Mouse (Mus musculus) mesoderm, embryonic 11.5 days (tissue): Measurements from ENCODE around the gene Stab2.

Source experiments
- DNase-seq: peaks from one replicate; pipeline ENCODE4 v3.0.0-alpha.2; 2012; ENCODE audit warnings: low read depth, low spot score

The Stab2 gene

DNA sequence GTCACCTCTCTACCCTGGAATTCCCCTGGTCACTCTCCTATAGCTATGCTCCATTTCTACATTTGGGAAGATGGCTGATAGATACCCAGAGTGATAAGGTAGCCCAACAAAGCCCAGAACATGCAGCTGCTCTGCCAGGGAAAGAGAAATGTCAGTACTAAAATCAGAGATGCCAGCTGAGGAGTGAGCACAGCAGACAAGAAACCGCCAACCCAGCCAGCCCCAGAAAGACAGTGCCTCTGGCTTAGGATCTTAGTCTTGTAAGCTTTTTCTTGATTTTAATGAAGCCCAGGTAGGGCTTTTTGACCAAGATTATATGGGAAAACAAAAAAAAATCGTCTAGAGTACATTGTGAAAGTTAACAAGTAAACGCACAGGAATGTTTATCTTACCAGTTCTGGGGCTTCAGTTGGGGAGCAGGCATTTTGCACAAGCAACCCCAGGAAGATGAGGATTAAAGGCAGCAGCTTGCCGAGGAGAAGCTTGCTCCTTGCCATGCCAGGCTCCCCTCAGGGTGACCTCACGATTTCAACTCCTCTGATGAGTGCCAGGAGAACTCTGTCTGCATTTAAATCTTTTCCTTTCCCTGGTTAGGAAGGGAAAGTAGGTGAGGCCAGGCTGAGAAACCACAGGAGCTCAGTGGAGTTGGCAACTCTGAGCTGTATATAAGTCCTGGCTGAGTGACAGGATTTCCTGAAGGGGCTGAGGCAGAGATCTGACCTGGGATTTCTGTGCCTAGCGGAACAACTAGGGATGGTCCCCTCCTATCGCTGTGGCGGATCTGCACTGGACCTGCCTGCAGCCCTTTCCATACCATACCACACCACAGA is at the start of gene Stab2:
Stab2 (minus strand) TSS at position 641 of the 830 bp plus-strand sequence.
- DNase-seq: no peak

DNA sequence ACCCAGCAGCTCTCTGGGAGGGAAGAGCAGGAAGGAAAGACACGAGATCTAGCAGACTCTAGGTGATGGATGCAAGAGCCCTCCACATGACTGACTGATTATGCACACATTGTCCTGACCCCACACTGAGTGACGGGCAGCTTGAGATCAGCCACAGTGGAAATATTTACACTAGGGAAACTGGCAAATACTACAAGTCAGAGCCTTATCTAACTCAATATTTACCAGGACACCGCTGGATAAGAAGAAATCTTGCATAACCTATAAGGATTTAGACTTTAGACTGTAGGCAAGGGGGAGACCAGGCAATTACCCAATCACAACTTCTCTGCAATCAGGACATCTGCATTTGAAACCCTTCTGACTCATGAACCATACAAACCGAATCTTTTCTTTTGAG is 43.9 kb upstream of the Stab2 start:
- no peak for DNase-seq

DNA sequence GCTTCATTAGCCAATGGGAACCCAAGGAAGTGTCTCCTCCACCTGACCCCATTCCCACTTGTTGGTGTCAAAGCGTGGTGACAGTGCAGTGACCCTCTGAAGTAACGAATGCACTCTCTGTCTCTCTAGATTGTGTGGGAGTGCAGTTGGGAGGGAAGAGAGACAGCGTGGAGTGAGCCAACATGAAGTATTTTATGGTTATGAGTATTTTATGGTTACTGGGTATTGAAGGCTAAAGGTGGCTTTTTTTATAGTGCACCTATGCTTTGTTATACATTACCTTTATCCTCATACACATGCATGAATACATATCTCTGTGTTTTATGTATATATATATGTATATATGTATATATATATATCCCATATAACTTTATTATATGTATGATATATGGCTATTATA is 41.4 kb upstream of the Stab2 start:
- DNase-seq: no peak

DNA sequence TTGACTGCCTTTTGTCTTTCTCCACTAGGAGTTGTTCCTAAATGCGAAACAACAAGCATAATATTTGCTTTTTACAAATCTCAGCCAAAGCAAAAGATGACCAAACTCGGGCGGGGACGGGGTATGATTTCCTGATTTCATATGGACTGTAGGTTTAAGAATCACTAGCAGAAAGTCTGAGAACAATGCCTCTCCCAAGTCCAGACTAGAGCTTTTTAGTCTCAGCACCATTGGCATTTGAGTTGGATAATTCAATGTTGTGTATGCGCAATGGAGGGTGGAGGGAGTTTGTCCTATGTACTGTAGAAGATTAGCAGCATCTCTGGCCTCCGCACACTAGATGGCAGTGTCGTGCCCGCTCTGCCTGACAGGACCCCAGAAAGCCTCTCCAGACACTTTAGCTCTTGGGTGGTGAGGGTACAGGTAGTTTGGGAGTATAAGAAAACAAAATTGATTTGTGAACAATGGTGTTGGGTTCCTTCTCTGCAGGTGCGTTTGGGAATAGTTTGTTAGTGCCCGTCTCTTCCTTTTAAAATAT is 39.2 kb upstream of the Stab2 start:
- DNase-seq: peak; percentile 12

DNA sequence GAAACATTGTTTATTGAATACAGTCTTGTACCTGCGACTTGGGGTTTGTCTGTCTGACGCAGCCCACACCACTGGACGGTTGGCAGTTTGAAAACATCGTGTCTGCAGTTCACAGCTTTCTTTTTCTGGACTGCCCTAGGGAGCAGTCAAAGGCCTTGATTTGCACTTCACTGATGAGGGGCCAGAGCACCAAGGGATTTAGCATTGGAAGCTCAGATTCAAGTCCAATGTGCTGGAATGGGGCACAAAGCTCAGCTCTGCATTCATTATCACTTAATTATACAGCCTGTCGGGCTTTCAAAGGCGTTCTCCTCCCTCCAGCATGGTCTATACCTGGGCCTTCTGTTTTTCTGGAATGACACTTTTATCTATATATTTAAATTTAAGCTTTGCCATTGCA is 38.6 kb upstream of the Stab2 start:
- DNase-seq: peak; percentile 9

DNA sequence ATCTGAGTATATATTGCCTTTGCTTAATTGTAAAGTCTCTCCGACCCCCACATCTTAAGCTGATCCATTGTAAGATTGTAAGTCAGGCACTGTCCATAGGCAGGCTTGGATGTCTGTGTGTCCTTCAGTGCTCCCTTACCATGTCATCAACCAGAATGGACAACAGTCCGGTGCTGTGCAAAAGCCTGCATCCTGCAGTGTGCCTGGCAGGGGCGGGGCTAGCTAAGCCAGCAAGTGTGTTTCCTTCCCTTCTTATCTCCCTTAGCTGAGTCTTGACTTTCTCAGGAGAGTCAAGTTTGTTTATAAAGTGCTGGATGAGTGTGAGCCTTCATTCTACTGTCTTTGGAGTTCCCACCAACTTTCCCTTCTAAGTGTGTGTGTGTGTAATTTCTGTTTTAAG is 37.4 kb upstream of the Stab2 start:
- DNase-seq: no peak

DNA sequence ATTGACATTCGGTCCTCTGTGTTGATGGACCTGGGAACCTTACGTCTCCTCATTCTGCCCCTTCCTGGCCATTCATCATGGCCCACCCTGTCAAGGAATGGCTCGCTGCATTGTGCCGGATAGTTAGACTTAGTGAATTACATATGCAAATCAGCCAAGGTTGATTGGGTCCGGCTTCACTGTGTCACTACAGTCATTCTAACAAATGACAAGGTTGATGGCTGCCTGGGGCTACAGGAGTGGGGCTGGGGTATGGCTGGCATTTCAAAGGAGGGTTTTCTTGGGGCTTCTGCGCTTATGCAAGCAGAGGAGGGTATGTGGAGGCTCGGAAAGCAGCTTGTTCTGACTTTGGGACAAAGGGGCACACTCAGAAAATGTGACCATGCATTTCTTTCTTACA is 33.4 kb upstream of the Stab2 start:
- DNase-seq: no peak

DNA sequence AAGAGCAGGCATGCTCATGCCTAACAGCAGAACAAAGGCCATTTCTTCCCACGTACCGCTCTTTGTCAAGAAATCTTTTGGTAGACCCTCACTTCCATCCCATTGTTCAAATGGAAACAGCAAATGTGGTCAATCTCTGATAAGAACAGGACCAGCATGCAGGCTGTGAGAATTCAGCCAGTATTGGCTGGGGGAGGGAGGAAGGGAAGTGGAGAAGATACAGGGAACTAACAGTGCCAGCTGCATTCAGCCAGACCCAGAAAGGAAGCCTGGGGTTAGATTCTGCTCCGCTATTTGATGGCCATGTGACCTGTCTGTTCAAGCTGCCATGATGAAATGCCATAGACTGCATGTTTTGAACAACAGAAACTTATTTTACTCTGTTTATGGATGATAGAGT is 32.0 kb upstream of the Stab2 start:
- no peak for DNase-seq

DNA sequence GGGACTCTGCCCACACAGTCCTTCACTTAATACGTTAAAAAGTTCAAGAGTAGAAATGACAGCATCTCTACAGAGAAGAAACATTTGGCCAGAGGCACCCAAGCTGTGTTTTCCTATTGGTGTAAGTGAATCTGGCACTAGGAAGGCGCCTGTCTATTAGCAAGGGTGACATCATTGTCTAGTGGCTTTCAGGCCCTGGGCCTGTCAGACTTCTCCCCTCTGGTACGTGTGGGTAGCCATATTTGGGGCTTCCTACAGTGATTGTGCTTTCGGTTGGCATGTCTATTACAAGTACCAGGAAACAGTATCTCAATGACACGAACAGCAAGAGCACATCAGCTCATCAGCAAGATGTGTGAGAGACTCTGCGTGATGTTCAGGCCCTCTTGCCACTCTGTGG is 31.5 kb upstream of the Stab2 start:
- no peak for DNase-seq

DNA sequence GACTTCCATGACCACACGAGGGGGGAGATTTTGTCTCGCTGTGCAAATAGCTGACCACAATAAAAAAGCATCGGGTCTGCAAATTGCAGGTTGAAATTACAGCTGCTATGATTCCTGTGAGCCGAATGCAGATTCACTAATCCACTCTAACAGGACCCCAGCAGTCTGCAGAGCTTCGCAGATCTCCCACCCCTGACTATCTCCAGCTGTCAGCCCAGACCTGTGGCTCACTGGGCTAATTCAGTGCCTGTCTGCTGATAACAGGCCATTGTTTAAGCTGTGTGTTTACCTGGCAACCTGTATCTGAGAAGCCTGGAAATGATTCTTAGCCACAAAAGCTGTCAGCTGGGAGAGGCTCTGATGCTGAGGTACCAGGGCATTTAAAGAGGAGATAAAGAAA is 29.2 kb upstream of the Stab2 start:
- no peak for DNase-seq

DNA sequence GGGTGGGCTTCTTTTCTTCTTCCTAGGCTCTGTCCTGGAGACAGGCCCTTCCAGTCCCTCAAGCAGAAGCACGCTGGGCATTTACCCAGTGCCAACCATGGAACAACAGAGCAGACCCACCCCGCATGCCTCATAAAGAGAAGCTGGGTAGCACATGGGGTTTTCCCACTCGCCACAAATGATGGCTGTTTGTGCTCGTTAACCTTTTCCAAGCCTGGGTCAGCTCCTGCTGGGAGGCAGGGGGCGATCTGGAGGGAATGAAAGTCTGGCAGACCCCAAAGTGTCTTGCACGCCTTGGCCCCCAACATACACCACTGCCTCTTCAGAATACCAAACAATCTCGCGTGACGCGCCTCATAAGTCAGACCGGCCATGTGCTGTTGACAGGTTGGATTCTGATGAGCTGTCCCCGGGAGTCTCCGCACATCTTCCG is 28.5 kb upstream of the Stab2 start:
- DNase-seq: peak; percentile 52

DNA sequence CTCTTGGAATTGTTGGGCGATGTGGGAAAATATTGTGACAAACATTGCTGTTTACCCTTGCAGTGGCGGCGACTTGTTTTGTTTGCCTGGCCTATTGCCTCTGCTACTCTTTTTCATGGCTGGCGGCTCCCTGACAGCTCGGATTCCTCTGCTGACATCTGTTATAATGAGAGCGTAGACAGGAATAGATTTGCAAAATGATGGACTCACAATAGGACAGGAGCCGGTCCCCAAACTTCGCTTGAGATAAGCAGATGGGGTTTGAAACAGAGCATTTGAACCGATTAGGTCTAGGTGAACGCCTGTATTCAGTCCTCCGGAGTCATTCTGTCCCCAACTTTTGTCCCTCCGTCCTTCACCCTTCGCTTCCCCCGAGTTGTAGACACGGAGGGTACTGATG is 28.0 kb upstream of the Stab2 start:
- peak; percentile 11 for DNase-seq

DNA sequence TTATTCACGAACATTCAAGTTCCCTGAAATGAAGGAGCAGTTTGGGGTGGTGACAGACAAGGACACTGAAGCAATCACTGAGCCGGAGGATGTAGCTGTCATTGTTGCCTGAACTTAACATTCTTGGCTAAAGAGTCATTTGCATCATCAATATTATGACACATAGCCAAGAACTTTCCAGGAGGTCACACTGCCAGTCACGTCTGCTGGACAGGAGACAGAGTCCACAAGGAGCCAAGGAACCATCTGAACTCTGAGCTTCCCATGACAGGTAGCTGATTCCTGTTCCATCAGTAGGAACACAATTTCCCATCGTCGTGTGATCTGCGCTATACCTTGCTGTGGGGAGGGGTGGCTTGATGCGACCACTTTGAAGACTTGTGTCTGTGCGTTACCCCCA is 24.9 kb upstream of the Stab2 start:
- DNase-seq: no peak

DNA sequence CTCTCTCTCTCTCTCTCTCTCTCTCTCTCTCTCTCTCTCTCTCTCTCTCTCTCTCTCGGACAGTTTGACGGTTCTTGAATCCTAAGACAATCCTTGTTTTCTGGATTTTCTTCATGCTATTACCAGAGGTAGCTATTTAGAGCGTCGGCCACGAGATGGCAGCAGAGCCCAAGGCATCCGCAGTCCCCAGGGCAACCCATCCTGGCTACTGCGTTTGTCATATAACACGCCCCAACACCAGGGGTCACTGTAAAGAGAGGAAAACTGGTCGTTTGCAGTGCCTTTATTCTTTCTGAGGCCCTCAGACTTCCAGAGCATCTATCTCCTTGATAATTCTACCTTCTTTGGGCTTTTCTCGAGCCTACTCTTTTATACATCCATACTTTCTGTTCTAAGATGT is 17.1 kb upstream of the Stab2 start:
- peak; percentile 92 for DNase-seq

DNA sequence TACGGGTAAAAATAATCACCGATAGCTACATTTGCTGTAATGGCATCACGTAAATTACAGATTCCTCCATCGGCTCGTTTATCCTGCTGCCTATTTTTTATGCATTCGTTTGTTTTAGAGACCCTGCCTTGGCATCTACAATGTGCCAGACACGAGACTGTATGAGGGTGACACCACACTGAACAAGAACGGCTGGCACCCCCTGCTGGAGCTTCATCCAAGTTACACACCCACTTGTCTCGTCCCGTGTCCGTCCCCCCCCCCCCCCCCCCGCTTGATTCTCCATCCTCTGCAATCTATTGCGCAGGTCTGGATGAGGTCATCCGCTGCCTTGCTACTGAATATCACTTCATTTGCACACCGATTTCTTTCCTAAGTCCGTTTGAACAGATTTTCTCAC is 12.9 kb upstream of the Stab2 start:
- no peak for DNase-seq

DNA sequence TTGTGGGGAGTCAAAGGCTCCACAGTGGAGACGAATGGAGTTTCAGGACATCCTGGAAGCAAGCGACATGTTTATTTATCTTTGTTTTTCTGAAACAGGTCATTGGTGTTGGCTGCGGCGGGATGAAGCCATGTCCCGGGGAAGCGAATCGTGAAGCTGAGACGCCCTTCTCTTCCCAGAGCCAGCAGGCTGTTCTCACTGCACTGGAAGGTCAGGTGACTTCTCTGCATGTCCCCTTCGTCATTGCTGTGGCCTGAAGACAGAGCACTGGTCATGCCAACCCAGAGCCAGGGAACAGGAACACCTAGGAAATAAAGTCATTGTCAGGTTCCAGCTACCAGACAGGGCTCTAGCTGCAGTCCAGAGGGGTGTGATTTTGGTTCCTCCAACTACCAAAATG is 11.1 kb upstream of the Stab2 start:
- DNase-seq: no peak

DNA sequence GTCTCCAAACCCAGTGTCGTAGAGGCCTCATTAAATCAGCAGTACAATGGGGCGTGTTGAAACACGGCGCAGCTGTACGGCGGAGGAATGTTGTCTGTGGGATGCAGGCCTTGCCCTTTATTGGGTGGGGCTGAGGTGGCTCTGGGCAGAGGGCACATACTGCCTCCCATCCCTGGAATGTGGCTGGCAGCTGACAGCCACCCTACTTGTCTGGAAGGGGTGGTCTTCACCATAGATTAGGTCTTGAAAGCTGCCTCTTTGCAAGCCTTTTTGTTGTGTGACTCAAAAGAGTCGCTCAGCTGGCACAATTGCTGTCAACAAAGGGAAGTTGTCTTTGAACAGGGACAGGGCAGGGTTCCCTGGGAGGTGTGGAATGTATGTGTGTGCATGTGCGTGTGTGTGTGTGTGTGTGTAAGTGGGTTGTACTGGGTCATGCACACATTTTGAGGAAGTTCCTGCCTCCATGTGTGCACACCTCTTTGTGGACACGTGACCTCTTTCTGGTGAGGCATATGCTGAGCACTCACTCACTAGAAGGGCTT is 8.4 kb upstream of the Stab2 start:
- peak; percentile 55 for DNase-seq

DNA sequence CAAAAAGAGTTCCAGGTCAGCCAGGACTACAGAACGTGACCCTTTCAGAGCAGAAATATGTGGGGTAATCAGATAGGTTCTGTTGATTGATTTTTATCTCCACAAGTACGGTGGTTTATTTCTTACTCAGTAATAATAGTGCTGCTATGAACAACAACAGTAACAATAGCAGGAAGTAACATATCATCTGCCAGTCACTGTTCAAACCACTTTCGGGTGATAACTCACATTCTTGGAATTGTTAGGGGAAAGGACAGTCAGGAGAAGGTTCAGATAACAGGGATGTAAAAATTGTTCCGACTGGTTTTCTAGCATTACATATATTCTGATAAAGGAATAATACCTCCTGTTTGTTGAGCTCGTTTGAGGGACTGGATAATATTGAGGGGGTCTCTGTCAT is 7.6 kb upstream of the Stab2 start:
- DNase-seq: no peak

DNA sequence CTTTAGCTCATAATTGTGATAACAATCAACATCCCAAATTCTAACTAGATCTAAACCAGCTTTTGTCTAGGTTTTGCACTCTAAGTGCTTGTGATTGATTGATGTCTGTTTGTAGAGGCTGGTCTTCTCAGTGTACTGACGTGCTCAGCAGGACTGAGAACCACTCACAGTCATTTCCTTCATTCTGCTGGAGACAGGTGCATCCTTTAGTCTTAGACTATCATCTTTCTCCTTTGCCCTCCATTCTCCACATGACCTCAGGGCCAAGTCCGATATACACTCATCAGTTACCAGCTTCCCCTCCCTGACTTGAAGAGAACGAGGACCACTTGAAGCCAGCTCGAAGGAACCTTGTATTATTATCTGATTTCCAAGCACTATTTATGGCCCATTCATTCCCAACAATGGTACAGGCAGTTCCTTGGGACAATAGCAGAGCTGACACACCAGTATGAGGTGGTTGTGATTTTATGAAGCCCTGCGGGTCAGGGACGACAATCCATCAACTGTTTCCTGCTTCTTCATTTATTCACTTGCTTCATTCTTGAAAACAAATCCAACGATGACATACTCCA is 6.7 kb upstream of the Stab2 start:
- no peak for DNase-seq

DNA sequence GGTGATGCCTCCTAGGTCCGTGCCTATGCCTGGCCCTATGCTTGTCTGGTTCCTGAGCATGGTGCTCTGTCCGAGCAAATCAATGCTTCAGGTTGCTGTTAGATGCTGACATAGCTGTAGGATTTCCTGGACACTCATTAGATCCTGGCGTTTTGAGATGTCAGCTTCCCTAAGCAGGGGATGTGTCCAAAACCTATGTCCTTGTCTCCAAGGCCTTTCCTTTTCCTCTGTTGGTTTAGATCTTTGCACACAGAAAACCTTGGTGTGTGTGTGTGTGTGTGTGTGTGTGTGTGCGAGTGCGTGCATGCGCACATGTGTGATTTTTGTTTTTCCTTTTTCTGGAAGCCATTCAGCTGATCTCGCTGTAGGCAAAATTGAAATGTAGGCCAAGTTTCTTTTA is 4.3 kb upstream of the Stab2 start:
- DNase-seq: no peak

DNA sequence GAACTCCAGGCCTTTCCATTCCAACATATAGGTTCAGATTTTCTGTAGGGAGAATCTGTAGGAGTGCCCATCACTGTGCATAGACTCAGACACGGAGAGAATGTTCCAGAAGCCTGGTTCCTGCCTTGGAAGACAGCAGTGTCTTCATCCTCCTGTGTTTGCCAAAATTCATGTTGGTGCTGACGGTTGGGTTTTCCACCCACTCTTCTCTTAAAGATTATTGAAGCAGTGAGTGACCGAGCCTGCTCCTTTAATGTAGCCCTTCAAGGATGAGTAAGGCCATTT is 332 bp upstream of the Stab2 start:
- DNase-seq: no peak

DNA sequence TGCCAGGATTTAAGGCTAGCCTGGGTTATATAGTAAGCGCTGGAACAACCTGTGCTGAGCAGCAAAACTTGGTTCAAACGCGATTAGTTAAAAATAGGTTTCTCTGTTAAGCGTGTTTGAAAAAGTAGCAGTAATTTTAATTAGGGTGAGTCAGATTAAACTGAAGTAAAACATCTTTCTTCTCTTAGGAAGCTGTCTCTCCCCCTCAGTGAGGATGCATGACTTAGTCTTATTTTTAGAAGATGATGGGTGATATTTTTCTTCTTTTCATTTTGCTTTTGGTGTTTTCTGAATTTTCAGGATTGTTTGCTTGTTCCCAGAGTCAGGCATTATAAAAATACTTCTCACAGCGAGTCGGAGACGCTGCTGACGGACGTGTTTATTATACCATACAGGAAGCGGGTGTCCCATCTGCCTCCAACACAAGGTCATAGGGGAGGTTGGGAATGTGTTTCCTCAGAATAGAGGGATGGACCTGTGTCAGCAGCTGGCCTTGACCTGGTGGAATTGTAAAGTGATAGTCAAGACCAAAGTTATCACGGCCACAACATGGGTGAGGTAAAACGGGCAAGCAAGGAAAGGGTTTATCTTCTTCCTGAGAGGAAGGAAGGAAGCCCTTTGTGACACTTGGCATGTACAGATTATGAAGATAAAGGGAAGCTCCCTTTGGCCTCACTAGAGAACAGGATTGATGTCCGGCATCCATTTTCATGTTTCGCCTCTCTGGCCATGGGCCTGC is 15.4 kb downstream of the Stab2 start:
- no peak for DNase-seq

DNA sequence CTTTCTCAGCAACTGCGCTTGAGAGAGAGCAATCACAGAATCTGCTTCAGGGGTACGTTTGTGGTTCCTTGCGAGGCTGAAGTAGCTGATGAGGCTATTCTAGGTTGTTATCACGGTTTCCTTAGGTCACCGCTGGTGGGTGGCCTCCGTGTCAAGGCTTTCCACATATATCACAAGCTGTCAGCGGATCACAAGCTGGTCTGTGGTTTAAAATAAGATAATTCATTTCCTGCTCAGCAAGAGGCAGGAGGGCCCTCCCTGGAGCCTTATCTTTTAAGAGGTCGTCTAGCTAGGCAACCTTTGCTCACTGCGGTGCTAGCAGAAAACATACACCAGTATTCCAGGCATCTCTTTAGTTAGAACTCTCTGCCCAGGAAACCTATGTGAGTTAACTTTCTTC is 17.2 kb downstream of the Stab2 start:
- DNase-seq: peak; percentile 22
